Mouse (Mus musculus): ENCODE data around the gene Acaa1a. TPM values are rescaled to one million over a fixed set of nuclear protein-coding genes. Genes with fewer than 3 reads are reported as not detected.
A peak's percentile ranks its signal among the peaks of the same experiment; 100 is the strongest.

The Acaa1a gene
- polyA plus RNA-seq, 1 experiment: 50.9 TPM

- Histone ChIP-seq H3K36me3 (ENCODE audit: control insufficient read depth, insufficient read depth) (peaks cover 2% of the 10 kb centered on the region), H3K27me3 (ENCODE audit: control insufficient read depth, insufficient read depth, insufficient read length) (no peaks in the 10 kb centered on the region), H3K79me3 (ENCODE audit: low read depth) (peaks cover 57% of the 10 kb centered on the region), H3ac (ENCODE audit: control insufficient read depth, insufficient read length, low read depth) (no peak overlapping the region), H3K79me2 (ENCODE audit: control insufficient read depth, insufficient read depth) (peaks cover 89% of the 10 kb centered on the region), H3K4me3 (ENCODE audit: insufficient read depth, poor library complexity, severe bottlenecking) (no peak overlapping the region)
- no peak for TF ChIP-seq MYOG (IDR thresholded peaks at IDR 0.05; ENCODE audit: control insufficient read depth, extremely low read depth, insufficient read length)
- TF ChIP-seq MAX (IDR thresholded peaks at IDR 0.05): no peak
- no peak for TF ChIP-seq USF1 (IDR thresholded peaks at IDR 0.05; ENCODE audit: low read depth)
- no peak for TF ChIP-seq CTCF (IDR thresholded peaks at IDR 0.05; ENCODE audit: control insufficient read depth, insufficient read depth, insufficient read length)
- TF ChIP-seq MYOD1 (IDR thresholded peaks at IDR 0.05; ENCODE audit: control insufficient read depth, insufficient read length, low read depth): no peak
Measured at GRCm38 (mm10) chr9:119309067-119309466, 30.4 kb upstream of the Acaa1a start.

- H3K4me3 ChIP-seq (ENCODE audit: insufficient read depth, poor library complexity, severe bottlenecking): no peak overlapping the region
- TF ChIP-seq CEBPB (IDR thresholded peaks at IDR 0.05; ENCODE audit: low read depth) (no peak), MAX (IDR thresholded peaks at IDR 0.05) (no peak), USF1 (IDR thresholded peaks at IDR 0.05; ENCODE audit: low read depth) (no peak), MYOG (IDR thresholded peaks at IDR 0.05; ENCODE audit: control insufficient read depth, extremely low read depth, insufficient read length) (no peak)
Measured at GRCm38 (mm10) chr9:119313096-119313495, 26.4 kb upstream of the Acaa1a start.

GRCm38 (mm10) chr9:119318891-119319290 lies 20.6 kb upstream of the Acaa1a start:
- Histone ChIP-seq H3K79me3 (ENCODE audit: low read depth) (peaks cover 56% of the 10 kb centered on the region), H3ac (ENCODE audit: control insufficient read depth, insufficient read length, low read depth) (no peak overlapping the region), H3K79me2 (ENCODE audit: control insufficient read depth, insufficient read depth) (peaks cover 83% of the 10 kb centered on the region), H3K4me3 (ENCODE audit: insufficient read depth, poor library complexity, severe bottlenecking) (no peak overlapping the region), H3K36me3 (ENCODE audit: control insufficient read depth, insufficient read depth) (no peaks in the 10 kb centered on the region), H3K27me3 (ENCODE audit: control insufficient read depth, insufficient read depth, insufficient read length) (no peaks in the 10 kb centered on the region)
- TF ChIP-seq MYOD1 (IDR thresholded peaks at IDR 0.05; ENCODE audit: control insufficient read depth, insufficient read length, low read depth) (no peak), MAX (IDR thresholded peaks at IDR 0.05) (no peak), CEBPB (IDR thresholded peaks at IDR 0.05; ENCODE audit: low read depth) (no peak), USF1 (IDR thresholded peaks at IDR 0.05; ENCODE audit: low read depth) (no peak), MYOG (IDR thresholded peaks at IDR 0.05; ENCODE audit: control insufficient read depth, extremely low read depth, insufficient read length) (no peak), FOSL1 (IDR thresholded peaks at IDR 0.05; ENCODE audit: insufficient read depth, low read length, poor library complexity, severe bottlenecking) (no peak), CTCF (IDR thresholded peaks at IDR 0.05; ENCODE audit: control insufficient read depth, insufficient read depth, insufficient read length) (no peak)

More at GRCm38 (mm10) chr9:119313096-119313495, 26.4 kb upstream of the Acaa1a start:
- Histone ChIP-seq H3K79me3 (ENCODE audit: low read depth) (peaks cover 65% of the 10 kb centered on the region), H3K27me3 (ENCODE audit: control insufficient read depth, insufficient read depth, insufficient read length) (no peaks in the 10 kb centered on the region), H3ac (ENCODE audit: control insufficient read depth, insufficient read length, low read depth) (no peak overlapping the region), H3K36me3 (ENCODE audit: control insufficient read depth, insufficient read depth) (no peaks in the 10 kb centered on the region), H3K79me2 (ENCODE audit: control insufficient read depth, insufficient read depth) (peaks cover 100% of the 10 kb centered on the region)

- Histone ChIP-seq H3K27me3 (ENCODE audit: control insufficient read depth, insufficient read depth, insufficient read length) (no peaks in the 10 kb centered on the region), H3K4me3 (ENCODE audit: insufficient read depth, poor library complexity, severe bottlenecking) (no peak overlapping the region), H3K79me2 (ENCODE audit: control insufficient read depth, insufficient read depth) (peaks cover 68% of the 10 kb centered on the region), H3K79me3 (ENCODE audit: low read depth) (peaks cover 40% of the 10 kb centered on the region), H3ac (ENCODE audit: control insufficient read depth, insufficient read length, low read depth) (no peak overlapping the region), H3K36me3 (ENCODE audit: control insufficient read depth, insufficient read depth) (no peaks in the 10 kb centered on the region)
- TF ChIP-seq MAX (IDR thresholded peaks at IDR 0.05) (no peak), MYOG (IDR thresholded peaks at IDR 0.05; ENCODE audit: control insufficient read depth, extremely low read depth, insufficient read length) (no peak), MYOD1 (IDR thresholded peaks at IDR 0.05; ENCODE audit: control insufficient read depth, insufficient read length, low read depth) (no peak), CEBPB (IDR thresholded peaks at IDR 0.05; ENCODE audit: low read depth) (no peak), FOSL1 (IDR thresholded peaks at IDR 0.05; ENCODE audit: insufficient read depth, low read length, poor library complexity, severe bottlenecking) (no peak), USF1 (IDR thresholded peaks at IDR 0.05; ENCODE audit: low read depth) (no peak), CTCF (IDR thresholded peaks at IDR 0.05; ENCODE audit: control insufficient read depth, insufficient read depth, insufficient read length) (no peak)
Measured at GRCm38 (mm10) chr9:119320446-119320845, 19.0 kb upstream of the Acaa1a start.

- peaks cover 63% of the 10 kb centered on the region for H3K79me2 ChIP-seq (ENCODE audit: control insufficient read depth, insufficient read depth)
- H3K27me3 ChIP-seq (ENCODE audit: control insufficient read depth, insufficient read depth, insufficient read length): no peaks in the 10 kb centered on the region
- peak overlapping the region; percentile 74 for H3K4me3 ChIP-seq (ENCODE audit: insufficient read depth, poor library complexity, severe bottlenecking)
- no peaks in the 10 kb centered on the region for H3K36me3 ChIP-seq (ENCODE audit: control insufficient read depth, insufficient read depth)
- H3K79me3 ChIP-seq (ENCODE audit: low read depth): peaks cover 35% of the 10 kb centered on the region
- TF ChIP-seq MYOD1 (IDR thresholded peaks at IDR 0.05; ENCODE audit: control insufficient read depth, insufficient read length, low read depth): no peak
- no peak for TF ChIP-seq MAX (IDR thresholded peaks at IDR 0.05)
- TF ChIP-seq FOSL1 (IDR thresholded peaks at IDR 0.05; ENCODE audit: insufficient read depth, low read length, poor library complexity, severe bottlenecking): no peak
- TF ChIP-seq USF1 (IDR thresholded peaks at IDR 0.05; ENCODE audit: low read depth): no peak
- TF ChIP-seq CEBPB (IDR thresholded peaks at IDR 0.05; ENCODE audit: low read depth): no peak
- TF ChIP-seq MYOG (IDR thresholded peaks at IDR 0.05; ENCODE audit: control insufficient read depth, extremely low read depth, insufficient read length): no peak
- TF ChIP-seq CTCF (IDR thresholded peaks at IDR 0.05; ENCODE audit: control insufficient read depth, insufficient read depth, insufficient read length): no peak
- H3ac ChIP-seq (ENCODE audit: control insufficient read depth, insufficient read length, low read depth): peak overlapping the region; percentile 95
Measured at GRCm38 (mm10) chr9:119320946-119321345, 18.5 kb upstream of the Acaa1a start.
